Mouse (Mus musculus) liver, adult 2 months (tissue): ENCODE data around the gene Rnpepl1. TPM values are rescaled to one million over a fixed set of nuclear protein-coding genes. Genes with fewer than 3 reads are reported as not detected.

ENCODE experiments used
- DNase-seq: peaks from one replicate; pipeline ENCODE4 v3.0.0-alpha.2; 2011; ENCODE audit warnings: low read depth, low spot score; ENCODE audit errors: extremely low read depth
- H3K27ac ChIP-seq: fragments of 200-500 bp; replicated peaks from 2 replicates; pipeline ENCODE4 v1.5.1; 2012; ENCODE audit warnings: low read depth, mild to moderate bottlenecking, control low read depth, inconsistent platforms, low read length; ENCODE audit not compliant: insufficient read depth
- H3K27me3 ChIP-seq: fragments of 200-500 bp; 2 replicates; pipeline ENCODE4 v1.6.1; 2012; ENCODE audit warnings: mild to moderate bottlenecking, moderate library complexity, low read length, inconsistent platforms; ENCODE audit not compliant: control insufficient read depth, insufficient read depth
- H3K36me3 ChIP-seq: fragments of 200-500 bp; 2 replicates; pipeline ENCODE4 v1.6.1; 2012; ENCODE audit warnings: low read length, inconsistent platforms; ENCODE audit not compliant: control insufficient read depth, insufficient read depth
- H3K4me1 ChIP-seq: fragments of 200-500 bp; 2 replicates; pipeline ENCODE4 v1.6.1; 2011; ENCODE audit warnings: low read length; ENCODE audit not compliant: control insufficient read depth, insufficient read depth
- H3K4me3 ChIP-seq: fragments of 200-500 bp; 2 replicates; pipeline ENCODE4 v1.5.1; 2011; ENCODE audit warnings: low read depth, mild to moderate bottlenecking, control low read depth, low read length, moderate library complexity; ENCODE audit not compliant: insufficient read depth
- H3K79me2 ChIP-seq: fragments of 200-500 bp; 2 replicates; pipeline ENCODE4 v1.6.1; 2012; ENCODE audit warnings: inconsistent platforms, mild to moderate bottlenecking, low read length, moderate library complexity; ENCODE audit not compliant: control insufficient read depth, insufficient read depth
- H3K9ac ChIP-seq: fragments of 200-500 bp; 2 replicates; pipeline ENCODE4 v1.6.1; 2012; ENCODE audit warnings: low read depth, mild to moderate bottlenecking, control low read depth, inconsistent platforms, low read length
- CTCF ChIP-seq: fragments of 200-500 bp; IDR thresholded peaks from 2 replicates; pipeline ENCODE4 v1.5.1; 2011; ENCODE audit warnings: low read depth, low read length, control low read depth
- POLR2A ChIP-seq: fragments of 200-500 bp; IDR thresholded peaks from 2 replicates; pipeline ENCODE4 v1.6.1; 2011; ENCODE audit warnings: low read length, control low read depth; ENCODE audit not compliant: insufficient read depth; ENCODE audit errors: extremely low read depth
- WGBS: fragments of 180-500 bp; shearing (Covaris S2); methylation state at CpG from one replicate; pipeline ENCODE4 v1.1.7; 2018; 5-methylcytosine and 5-hydroxymethylcytosine counted together
- polyA plus RNA-seq: library from polyadenylated mRNA; depleted of rRNA; stranded (reverse); fragments of >200 nt; gene quantifications from 2 replicates; pipeline ENCODE4 v1.2.3, GENCODE M21; 2012
- total RNA-seq: library from RNA; depleted of rRNA; stranded (reverse); fragments of >200 nt; gene quantifications from 2 replicates; pipeline ENCODE4 v1.2.3, GENCODE M21; 2014

The Rnpepl1 gene
- total and polyA plus RNA-seq, 2 experiments: 21.6 to 107 TPM

DNA sequence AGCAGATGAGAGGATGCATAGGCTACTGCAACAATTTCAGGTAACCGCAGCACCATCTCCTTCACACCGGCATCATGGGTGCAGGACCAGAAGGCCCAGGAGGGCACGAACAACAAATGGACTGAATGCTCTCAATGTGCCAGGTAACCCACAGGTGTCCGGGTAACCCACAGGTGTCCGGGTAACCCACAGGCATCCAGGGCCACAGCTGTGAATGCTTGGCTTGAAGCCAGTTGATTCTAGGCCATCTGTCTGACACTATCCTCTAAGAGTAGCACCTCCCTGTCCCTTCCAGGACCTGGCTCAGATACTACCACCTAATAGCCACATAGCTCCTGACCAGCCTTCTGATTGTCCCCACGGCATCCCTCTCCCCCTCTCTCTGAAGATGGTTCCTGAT lies 28.6 kb upstream of the Rnpepl1 start:
- Histone ChIP-seq H3K36me3 (no peaks in the 10 kb centered on the region), H3K27ac (no peak overlapping the region), H3K27me3 (no peaks in the 10 kb centered on the region), H3K79me2 (no peaks in the 10 kb centered on the region), H3K4me1 (no peaks in the 10 kb centered on the region), H3K9ac (no peak overlapping the region), H3K4me3 (no peak overlapping the region)
- WGBS: 84% methylated on average over 6 of the region's 6 CpGs
- TF ChIP-seq CTCF (no peak), POLR2A (no peak)
- no peak for DNase-seq

DNA sequence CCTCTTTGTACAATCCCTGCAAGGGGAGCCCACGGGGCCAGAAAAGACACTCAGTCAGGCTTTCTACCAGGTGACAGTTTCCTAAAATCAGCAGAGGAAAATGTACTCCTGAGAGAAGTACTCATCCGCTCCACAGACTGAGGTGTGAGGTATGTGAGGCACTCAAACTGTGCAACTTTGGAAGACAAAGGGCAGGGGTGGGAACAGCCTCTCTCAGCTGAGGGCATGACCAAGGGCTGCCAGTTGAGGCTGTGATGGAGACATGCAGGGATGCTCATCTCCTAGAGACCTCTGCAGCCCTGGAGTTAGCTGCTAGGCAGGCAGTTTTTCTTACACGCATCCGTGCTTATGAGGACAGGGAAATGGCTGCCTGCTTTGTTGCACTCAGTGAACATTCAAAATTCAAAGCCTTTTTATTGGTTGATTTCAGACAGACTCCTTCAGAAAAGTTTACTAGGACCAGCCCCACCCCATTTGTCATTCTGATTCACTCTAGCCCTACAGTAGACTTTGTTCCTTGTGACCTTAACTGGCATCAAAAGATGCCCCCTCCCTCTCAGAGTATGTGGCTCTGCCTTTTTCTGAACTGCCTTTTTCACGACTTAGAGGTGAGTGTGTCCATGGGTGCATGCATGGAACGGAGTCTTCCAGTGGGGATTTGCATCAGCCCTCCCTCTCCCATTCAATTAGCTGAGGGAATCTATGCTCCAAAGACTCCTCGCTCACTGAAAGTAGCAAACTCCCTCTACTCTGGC lies 21.5 kb upstream of the Rnpepl1 start:
- H3K4me1 ChIP-seq: no peaks in the 10 kb centered on the region
- DNase-seq: no peak
- H3K4me3 ChIP-seq: no peak overlapping the region
- H3K27me3 ChIP-seq: no peaks in the 10 kb centered on the region
- H3K79me2 ChIP-seq: no peaks in the 10 kb centered on the region
- H3K9ac ChIP-seq: no peak overlapping the region
- no peaks in the 10 kb centered on the region for H3K36me3 ChIP-seq
- TF ChIP-seq POLR2A (no peak), CTCF (no peak)
- WGBS: 83% methylated on average over 7 of the region's 7 CpGs
- H3K27ac ChIP-seq: no peak overlapping the region

- 83% methylated on average over 3 of the region's 3 CpGs for whole genome bisulfite sequencing
- no peak overlapping the region for H3K27ac ChIP-seq
- no peaks in the 10 kb centered on the region for H3K79me2 ChIP-seq
- no peaks in the 10 kb centered on the region for H3K36me3 ChIP-seq
- no peak overlapping the region for H3K9ac ChIP-seq
- no peak for TF ChIP-seq POLR2A
- TF ChIP-seq CTCF: no peak
- no peak for DNase-seq
- H3K4me3 ChIP-seq: no peak overlapping the region
- H3K4me1 ChIP-seq: no peaks in the 10 kb centered on the region
- no peaks in the 10 kb centered on the region for H3K27me3 ChIP-seq
Observed at GRCm38 (mm10) chr1:92892791-92893190, 17.8 kb upstream of the Rnpepl1 start.

GRCm38 (mm10) chr1:92893896-92894295 lies 16.7 kb upstream of the Rnpepl1 start:
- DNase-seq: no peak
- no peak overlapping the region for H3K4me3 ChIP-seq
- TF ChIP-seq CTCF: no peak
- TF ChIP-seq POLR2A: no peak
- H3K4me1 ChIP-seq: no peaks in the 10 kb centered on the region
- 57% methylated on average over 3 of the region's 3 CpGs for WGBS
- H3K27ac ChIP-seq: no peak overlapping the region
- H3K36me3 ChIP-seq: no peaks in the 10 kb centered on the region
- no peaks in the 10 kb centered on the region for H3K27me3 ChIP-seq
- H3K9ac ChIP-seq: no peak overlapping the region
- no peaks in the 10 kb centered on the region for H3K79me2 ChIP-seq

DNA sequence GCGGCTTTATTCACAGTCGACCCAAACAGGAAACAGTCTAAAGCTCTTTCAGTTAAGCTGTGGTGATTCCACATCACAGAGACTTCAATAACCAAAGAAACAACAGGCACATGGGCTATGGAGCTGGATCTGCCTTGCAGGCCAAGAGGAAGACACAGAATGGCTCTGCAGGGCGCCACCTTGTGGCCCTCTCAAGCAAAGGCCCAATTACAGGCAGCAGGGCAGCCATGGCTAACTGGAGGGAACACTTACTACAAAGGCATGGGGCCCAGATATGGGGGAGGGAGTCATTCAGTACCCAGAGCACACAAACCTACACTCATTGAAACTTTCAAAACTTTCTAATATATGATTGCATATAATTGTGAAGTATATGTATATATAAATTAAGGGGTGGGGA lies 15.5 kb upstream of the Rnpepl1 start:
- Histone ChIP-seq H3K27me3 (no peaks in the 10 kb centered on the region), H3K79me2 (no peaks in the 10 kb centered on the region), H3K4me3 (no peak overlapping the region), H3K27ac (no peak overlapping the region), H3K4me1 (no peaks in the 10 kb centered on the region), H3K9ac (no peak overlapping the region), H3K36me3 (no peaks in the 10 kb centered on the region)
- WGBS: 14% methylated on average over 3 of the region's 3 CpGs
- TF ChIP-seq POLR2A: no peak
- TF ChIP-seq CTCF: peak; percentile 93
- peak; percentile 46 for DNase-seq

GRCm38 (mm10) chr1:92902786-92903185 lies 7.8 kb upstream of the Rnpepl1 start, which contains the start of gene Ankmy1:
Gene Ankmy1 (minus strand): TSS chr1:92902906.
- Histone ChIP-seq H3K36me3 (no peaks in the 10 kb centered on the region), H3K27me3 (no peaks in the 10 kb centered on the region), H3K4me3 (no peak within 1 kb of the TSS), H3K9ac (no peak within 1 kb of the TSS), H3K27ac (peak within 1 kb of the TSS; percentile 15; the same call in 1 of the 2 replicates), H3K79me2 (no peaks in the 10 kb centered on the region), H3K4me1 (peaks cover 9% of the 10 kb centered on the region)
- peak; percentile 49 for DNase-seq
- no peak for TF ChIP-seq CTCF
- TF ChIP-seq POLR2A: no peak
- 7% methylated on average over 15 of the region's 15 CpGs for WGBS
